Mouse (Mus musculus): ENCODE results near the gene Mrnip. TPM values are rescaled to one million over a fixed set of nuclear protein-coding genes. Genes with fewer than 3 reads are reported as not detected.

Gene Mrnip
- polyA plus RNA-seq, 2 experiments, result 7.6 to 8.5 TPM

DNA sequence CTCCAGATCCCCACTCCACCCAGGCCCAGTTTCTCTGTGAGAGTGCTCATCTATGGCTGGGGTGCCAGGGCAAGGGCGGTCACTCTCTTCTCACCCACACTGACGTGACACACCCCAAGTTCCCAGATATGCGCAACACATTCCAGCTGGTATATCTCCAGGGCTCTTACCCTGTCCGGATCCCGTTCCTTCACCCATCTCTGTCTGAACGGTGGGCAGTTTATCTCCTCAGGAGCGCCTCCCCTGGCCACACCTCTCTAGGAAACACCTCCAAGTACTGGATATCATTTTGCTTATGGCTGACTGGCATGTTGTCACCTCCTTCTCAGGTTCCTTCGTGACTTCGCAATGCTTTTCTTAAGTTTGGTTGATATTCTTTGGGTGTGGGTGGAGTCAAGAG is 41.4 kb downstream of the Mrnip start:
- peaks cover 35 to 55% of the 10 kb centered on the region in 2 experiments for H3K4me1 ChIP-seq (replicated peaks; ENCODE audit: control insufficient read depth in 2 of 2, insufficient read depth in 2 of 2, low read length in 1 of 2)
- no peak for TF ChIP-seq CTCF (IDR thresholded peaks at IDR 0.05; ENCODE audit: low read depth)
- no peak for TF ChIP-seq EP300 (IDR thresholded peaks at IDR 0.05; ENCODE audit: low read depth)
- ATAC-seq (ENCODE audit: insufficient read depth), result no peak

GRCm38 (mm10) chr11:50216724-50217366 is 42.6 kb downstream of the Mrnip start:
- peaks cover 25 to 47% of the 10 kb centered on the region in 2 experiments for H3K4me1 ChIP-seq (replicated peaks; ENCODE audit: control insufficient read depth in 2 of 2, insufficient read depth in 2 of 2, low read length in 1 of 2)
- H3K9me3 ChIP-seq (ENCODE audit: control insufficient read depth, low read length), result no peaks in the 10 kb centered on the region
- no peaks in the 10 kb centered on the region for H3K36me3 ChIP-seq (replicated peaks; ENCODE audit: control insufficient read depth, insufficient read depth, low read depth)
- no peaks in the 10 kb centered on the region for H3K27me3 ChIP-seq (ENCODE audit: control insufficient read depth, insufficient read depth, low read length)
- no peak overlapping the region for H3K9ac ChIP-seq (replicated peaks)
- no peak overlapping the region for H3K4me2 ChIP-seq (ENCODE audit: low read depth)
- H3K4me3 ChIP-seq (ENCODE audit: insufficient read depth in 1 of 2, low read depth in 2 of 2, low read length in 2 of 2), result no peak overlapping the region
- ATAC-seq (ENCODE audit: insufficient read depth) (no peak), DNase-seq (ENCODE audit: low read depth in 3 of 3, low spot score in 3 of 3) (no peak)
- TF ChIP-seq CTCF (IDR thresholded peaks at IDR 0.05; ENCODE audit: low read depth), result no peak
- TF ChIP-seq EP300 (IDR thresholded peaks at IDR 0.05; ENCODE audit: low read depth), result no peak
- 58% methylated on average over 4 of the region's 4 CpGs for WGBS (ENCODE audit: insufficient replicate concordance)
- no peak overlapping the region for H3K27ac ChIP-seq

More for the DNA sequence above, 41.4 kb downstream of the Mrnip start:
- Histone ChIP-seq H3K27me3 (ENCODE audit: control insufficient read depth, insufficient read depth, low read length) (no peaks in the 10 kb centered on the region), H3K9ac (replicated peaks) (no peak overlapping the region), H3K27ac (0 out of 2 replicates have a peak overlapping the region, but pooled peaks have one; percentile 4), H3K4me2 (ENCODE audit: low read depth) (peak overlapping the region; percentile 4; the same call in 1 of the 2 replicates), H3K36me3 (replicated peaks; ENCODE audit: control insufficient read depth, insufficient read depth, low read depth) (no peaks in the 10 kb centered on the region), H3K9me3 (ENCODE audit: control insufficient read depth, low read length) (no peaks in the 10 kb centered on the region), H3K4me3 (ENCODE audit: insufficient read depth in 1 of 2, low read depth in 2 of 2, low read length in 2 of 2) (no peak overlapping the region)
- WGBS (ENCODE audit: insufficient replicate concordance), result 44% methylated on average over 9 of the region's 9 CpGs
- no peak for DNase-seq (ENCODE audit: low read depth in 3 of 3, low spot score in 3 of 3)

DNA sequence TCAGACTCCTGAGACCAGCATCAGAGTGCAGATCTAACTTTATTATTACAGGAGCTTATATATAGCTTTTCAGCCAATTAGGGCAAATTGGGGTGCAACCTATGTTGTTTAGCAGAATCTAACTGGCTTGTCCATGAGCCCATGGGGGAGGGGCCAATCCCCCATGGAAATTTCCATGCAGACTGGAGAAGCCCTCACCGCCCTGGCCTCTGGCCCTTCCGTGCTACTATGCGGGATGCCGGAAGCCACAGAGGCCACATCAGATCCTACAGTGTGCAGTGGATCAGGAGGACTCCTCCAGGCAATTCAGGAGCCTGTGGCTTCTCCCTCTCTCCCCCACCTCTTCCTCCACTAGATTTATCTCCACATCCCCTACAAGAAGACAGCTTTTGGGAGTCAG is 43.6 kb downstream of the Mrnip start:
- Histone ChIP-seq H3K9ac (replicated peaks) (no peak overlapping the region), H3K4me2 (ENCODE audit: low read depth) (no peak overlapping the region), H3K36me3 (replicated peaks; ENCODE audit: control insufficient read depth, insufficient read depth, low read depth) (no peaks in the 10 kb centered on the region), H3K9me3 (ENCODE audit: control insufficient read depth, low read length) (no peaks in the 10 kb centered on the region), H3K27ac (no peak overlapping the region), H3K4me1 (replicated peaks; ENCODE audit: control insufficient read depth in 2 of 2, insufficient read depth in 2 of 2, low read length in 1 of 2) (peaks cover 25 to 43% of the 10 kb centered on the region in 2 experiments), H3K27me3 (ENCODE audit: control insufficient read depth, insufficient read depth, low read length) (no peaks in the 10 kb centered on the region), H3K4me3 (ENCODE audit: insufficient read depth in 1 of 2, low read depth in 2 of 2, low read length in 2 of 2) (no peak overlapping the region)
- WGBS (ENCODE audit: insufficient replicate concordance), result 59% methylated on average over 4 of the region's 4 CpGs
- no peak for DNase-seq (ENCODE audit: low read depth in 3 of 3, low spot score in 3 of 3)
- TF ChIP-seq CTCF (IDR thresholded peaks at IDR 0.05; ENCODE audit: low read depth) (no peak), EP300 (IDR thresholded peaks at IDR 0.05; ENCODE audit: low read depth) (no peak)
- no peak for ATAC-seq (ENCODE audit: insufficient read depth)

- WGBS (ENCODE audit: insufficient replicate concordance), result 41% methylated on average over 2 of the region's 2 CpGs
- H3K4me1 ChIP-seq (replicated peaks; ENCODE audit: control insufficient read depth in 2 of 2, insufficient read depth in 2 of 2, low read length in 1 of 2), result peaks cover 36 to 51% of the 10 kb centered on the region in 2 experiments
- no peak overlapping the region for H3K4me2 ChIP-seq (ENCODE audit: low read depth)
- no peak overlapping the region for H3K9ac ChIP-seq (replicated peaks)
- H3K36me3 ChIP-seq (replicated peaks; ENCODE audit: control insufficient read depth, insufficient read depth, low read depth), result no peaks in the 10 kb centered on the region
- no peaks in the 10 kb centered on the region for H3K9me3 ChIP-seq (ENCODE audit: control insufficient read depth, low read length)
- H3K27ac ChIP-seq, result no peak overlapping the region
- H3K4me3 ChIP-seq (ENCODE audit: insufficient read depth in 1 of 2, low read depth in 2 of 2, low read length in 2 of 2), result no peak overlapping the region
- peak; percentile 12; the same call in 1 of the 2 replicates for TF ChIP-seq CTCF (IDR thresholded peaks at IDR 0.05; ENCODE audit: low read depth)
- TF ChIP-seq EP300 (IDR thresholded peaks at IDR 0.05; ENCODE audit: low read depth), result no peak
- no peak for ATAC-seq (ENCODE audit: insufficient read depth)
- no peak for DNase-seq (ENCODE audit: low read depth in 3 of 3, low spot score in 3 of 3)
- no peaks in the 10 kb centered on the region for H3K27me3 ChIP-seq (ENCODE audit: control insufficient read depth, insufficient read depth, low read length)
These were observed 45.6 kb downstream of the Mrnip start for GRCm38 (mm10) chr11:50219833-50220232.

GRCm38 (mm10) chr11:50222559-50223276 is 48.5 kb downstream of the Mrnip start:
- no peaks in the 10 kb centered on the region; the same call in 1 of the 2 replicates for H3K36me3 ChIP-seq (replicated peaks; ENCODE audit: control insufficient read depth, insufficient read depth, low read depth)
- peak overlapping the region in 1 of 2 experiments; percentile 89; a peak in 3 of 4 replicates for H3K4me3 ChIP-seq (ENCODE audit: insufficient read depth in 1 of 2, low read depth in 2 of 2, low read length in 2 of 2)
- TF ChIP-seq EP300 (IDR thresholded peaks at IDR 0.05; ENCODE audit: low read depth) (no peak), CTCF (IDR thresholded peaks at IDR 0.05; ENCODE audit: low read depth) (no peak)
- H3K9me3 ChIP-seq (ENCODE audit: control insufficient read depth, low read length), result no peaks in the 10 kb centered on the region
- H3K9ac ChIP-seq (replicated peaks), result peak overlapping the region; percentile 98
- DNase-seq (ENCODE audit: low read depth in 3 of 3, low spot score in 3 of 3), result no peak
- ATAC-seq (ENCODE audit: insufficient read depth), result no peak
- no peaks in the 10 kb centered on the region for H3K27me3 ChIP-seq (ENCODE audit: control insufficient read depth, insufficient read depth, low read length)
- H3K27ac ChIP-seq, result peak overlapping the region; percentile 98
- peaks cover 28 to 37% of the 10 kb centered on the region in 2 experiments for H3K4me1 ChIP-seq (replicated peaks; ENCODE audit: control insufficient read depth in 2 of 2, insufficient read depth in 2 of 2, low read length in 1 of 2)
- WGBS (ENCODE audit: insufficient replicate concordance), result 60% methylated on average over 7 of the region's 7 CpGs
- H3K4me2 ChIP-seq (ENCODE audit: low read depth), result peak overlapping the region; percentile 92

All from liver, embryonic 14.5 days (tissue).